Mouse (Mus musculus): ENCODE measurements at regions not wholly inside any gene's neighbourhood (a gene's known extent, or its start where the extent isn't known, plus 50 kb on each side); places are given as distances from the start of the nearest gene placed in this dataset.

GRCm38 (mm10) chr2:94233597-94233996 is 75.8 kb upstream of the Hsd17b12 start:
- TF ChIP-seq CTCF (IDR thresholded peaks at IDR 0.05) (no peak), POLR2A (IDR thresholded peaks at IDR 0.05; ENCODE audit: insufficient read depth, low read depth, low read length) (no peak), EP300 (IDR thresholded peaks at IDR 0.05; ENCODE audit: insufficient read depth, low read depth, low read length) (no peak)

Measured in heart, adult 2 months (tissue).